Mouse (Mus musculus) embryonic facial prominence, embryonic 11.5 days (tissue): ENCODE results near the gene Bmp7. TPM values are rescaled to one million over a fixed set of nuclear protein-coding genes. Genes with fewer than 3 reads are reported as not detected.
A peak's percentile ranks its signal among the peaks of the same experiment; 100 is the strongest.

Experiments used
- ATAC-seq: fragments of 200-750 bp; cut with Nextera tagmentation; replicated peaks from 2 replicates; pipeline ENCODE4 v1.8.0; 2017; ENCODE audit warnings: low read depth; ENCODE audit not compliant: insufficient number of reproducible peaks, low FRiP score, low TSS enrichment
- DNase-seq: peaks from one replicate; pipeline ENCODE4 v3.0.0-alpha.2; 2015; ENCODE audit warnings: low spot score
- H3K27ac ChIP-seq: fragments of 300-500 bp; sonication (generic); replicated peaks from 2 replicates; pipeline ENCODE4 v1.5.1; 2014; ENCODE audit warnings: mild to moderate bottlenecking, low read depth, low read length, control low read depth
- H3K27me3 ChIP-seq: fragments of 300-500 bp; sonication (generic); 2 replicates; pipeline ENCODE4 v1.6.1; 2014; ENCODE audit warnings: mild to moderate bottlenecking, low read length, moderate library complexity, mixed read lengths; ENCODE audit not compliant: control insufficient read depth, insufficient read depth
- H3K36me3 ChIP-seq: fragments of 300-500 bp; sonication (generic); replicated peaks from 2 replicates; pipeline ENCODE4 v1.6.1; 2014; ENCODE audit warnings: low read depth, mild to moderate bottlenecking, low read length, moderate library complexity, mixed read lengths; ENCODE audit not compliant: control insufficient read depth, insufficient read depth
- H3K4me1 ChIP-seq: fragments of 300-500 bp; sonication (generic); 2 replicates; pipeline ENCODE4 v1.6.1; 2014; ENCODE audit warnings: low read length, mixed read lengths; ENCODE audit not compliant: control insufficient read depth, insufficient read depth
- H3K4me2 ChIP-seq: fragments of 300-500 bp; sonication (generic); 2 replicates; pipeline ENCODE4 v1.6.1; 2014; ENCODE audit warnings: low read depth, mild to moderate bottlenecking, control low read depth, low read length, moderate library complexity
- H3K4me3 ChIP-seq: fragments of 300-500 bp; sonication (generic); 2 replicates; pipeline ENCODE4 v1.5.1; 2014; ENCODE audit warnings: low read depth, low read length, control low read depth
- H3K9ac ChIP-seq: fragments of 300-500 bp; sonication (generic); replicated peaks from 2 replicates; pipeline ENCODE4 v1.6.1; 2014; ENCODE audit warnings: mild to moderate bottlenecking, control low read depth, low read length
- H3K9me3 ChIP-seq: fragments of 300-500 bp; sonication (generic); replicated peaks from 2 replicates; pipeline ENCODE4 v1.6.1; 2016; ENCODE audit warnings: mild to moderate bottlenecking, low read length, inconsistent platforms, mixed read lengths; ENCODE audit not compliant: control insufficient read depth
- WGBS: fragments of 180-500 bp; shearing (Covaris S2); extraction: QIAGEN DNeasy Blood & Tissue Kit; methylation state at CpG from one replicate; pipeline ENCODE4 v1.1.7; 2014; 5-methylcytosine and 5-hydroxymethylcytosine counted together
- polyA plus RNA-seq: library from polyadenylated mRNA; unstranded; fragments of >200 nt; fragmentation: Nextera tagmentation; extraction: Ambion mirVana; gene quantifications from 2 replicates; pipeline ENCODE4 v1.2.1, GENCODE M21; 2014

Bmp7 gene
- polyA plus RNA-seq, 1 experiment from 2014 or later: 26.2 TPM

DNA sequence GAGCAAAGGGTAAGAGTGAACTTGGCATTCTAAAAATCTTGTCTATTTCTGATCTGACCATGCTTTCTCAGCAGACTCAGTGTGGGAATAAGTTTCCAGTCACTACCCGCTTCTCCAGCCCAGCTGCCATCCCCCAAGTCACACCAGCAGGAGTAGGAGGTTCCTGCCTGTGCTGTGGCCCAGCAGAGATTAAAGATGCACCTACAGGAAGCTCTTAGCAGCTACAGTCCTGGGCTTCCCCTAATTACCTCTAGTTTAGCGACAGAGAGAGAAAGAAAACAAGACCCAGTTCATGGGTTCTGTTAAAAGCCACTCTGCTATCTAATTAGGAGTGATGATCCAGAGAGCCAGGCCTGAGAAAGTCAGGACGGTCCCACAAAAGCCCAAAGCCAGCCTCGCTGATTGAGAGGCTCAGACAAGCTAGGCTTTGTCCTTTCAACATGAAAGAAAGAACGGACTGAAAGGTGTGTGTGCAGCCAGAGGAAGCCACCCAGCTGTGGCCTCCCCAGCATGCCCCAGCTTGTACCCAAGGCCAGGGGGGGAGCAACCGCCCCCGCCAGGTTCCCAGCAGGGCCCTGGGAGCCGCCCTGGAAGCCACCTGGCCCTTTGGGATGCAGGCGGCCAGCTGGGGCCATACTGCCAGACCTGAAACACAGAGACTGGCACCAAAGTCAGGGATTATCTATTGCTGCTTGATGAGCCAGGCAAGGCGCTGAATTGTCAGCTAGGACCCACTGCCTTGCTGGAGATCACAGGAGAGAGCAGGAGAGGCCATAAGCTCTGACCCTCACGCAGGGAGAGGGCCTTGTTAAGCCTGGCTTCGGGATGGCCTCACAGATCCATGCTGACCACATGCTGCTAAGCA lies 2.6 kb downstream of the Bmp7 start:
- Histone ChIP-seq H3K27me3 (peaks cover 16% of the 10 kb centered on the region; the same call in 1 of the 2 replicates), H3K4me2 (peak overlapping the region; percentile 99), H3K27ac (0 out of 2 replicates have a peak overlapping the region, but pooled peaks have one; percentile 3), H3K9me3 (no peaks in the 10 kb centered on the region), H3K9ac (peak overlapping the region; percentile 33; the same call in 1 of the 2 replicates), H3K36me3 (no peaks in the 10 kb centered on the region), H3K4me3 (peak overlapping the region; percentile 64), H3K4me1 (peaks cover 26% of the 10 kb centered on the region)
- DNase-seq (no peak), ATAC-seq (no peak)
- WGBS: 6% methylated on average over 12 of the region's 12 CpGs

DNA sequence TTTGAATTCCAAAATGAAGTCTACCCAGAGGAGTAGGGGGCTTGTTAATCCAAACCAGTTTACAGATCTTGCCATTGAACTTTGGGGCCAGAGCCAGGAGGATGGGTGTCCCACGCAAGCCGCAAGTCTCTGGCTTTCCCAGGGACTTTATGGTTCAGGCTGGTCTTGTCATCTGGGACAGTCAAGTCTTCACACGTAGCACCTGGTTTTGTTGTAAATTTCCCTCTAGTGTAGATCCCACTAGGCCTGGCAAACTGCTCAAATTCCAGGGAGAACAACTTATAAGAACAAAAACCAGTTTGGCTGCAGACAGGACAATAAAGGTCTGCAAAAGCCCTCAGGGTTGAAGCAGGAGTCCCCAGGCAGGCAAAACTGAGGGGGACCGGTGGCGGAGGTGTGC lies 3.3 kb downstream of the Bmp7 start:
- Histone ChIP-seq H3K4me1 (peaks cover 26% of the 10 kb centered on the region), H3K4me3 (no peak overlapping the region), H3K9me3 (no peaks in the 10 kb centered on the region), H3K36me3 (no peaks in the 10 kb centered on the region), H3K4me2 (peak overlapping the region; percentile 99), H3K27ac (peak overlapping the region; percentile 11), H3K27me3 (peaks cover 11% of the 10 kb centered on the region; the same call in 1 of the 2 replicates), H3K9ac (no peak overlapping the region)
- no peak for DNase-seq
- 17% methylated on average over 5 of the region's 5 CpGs for WGBS
- ATAC-seq: no peak

DNA sequence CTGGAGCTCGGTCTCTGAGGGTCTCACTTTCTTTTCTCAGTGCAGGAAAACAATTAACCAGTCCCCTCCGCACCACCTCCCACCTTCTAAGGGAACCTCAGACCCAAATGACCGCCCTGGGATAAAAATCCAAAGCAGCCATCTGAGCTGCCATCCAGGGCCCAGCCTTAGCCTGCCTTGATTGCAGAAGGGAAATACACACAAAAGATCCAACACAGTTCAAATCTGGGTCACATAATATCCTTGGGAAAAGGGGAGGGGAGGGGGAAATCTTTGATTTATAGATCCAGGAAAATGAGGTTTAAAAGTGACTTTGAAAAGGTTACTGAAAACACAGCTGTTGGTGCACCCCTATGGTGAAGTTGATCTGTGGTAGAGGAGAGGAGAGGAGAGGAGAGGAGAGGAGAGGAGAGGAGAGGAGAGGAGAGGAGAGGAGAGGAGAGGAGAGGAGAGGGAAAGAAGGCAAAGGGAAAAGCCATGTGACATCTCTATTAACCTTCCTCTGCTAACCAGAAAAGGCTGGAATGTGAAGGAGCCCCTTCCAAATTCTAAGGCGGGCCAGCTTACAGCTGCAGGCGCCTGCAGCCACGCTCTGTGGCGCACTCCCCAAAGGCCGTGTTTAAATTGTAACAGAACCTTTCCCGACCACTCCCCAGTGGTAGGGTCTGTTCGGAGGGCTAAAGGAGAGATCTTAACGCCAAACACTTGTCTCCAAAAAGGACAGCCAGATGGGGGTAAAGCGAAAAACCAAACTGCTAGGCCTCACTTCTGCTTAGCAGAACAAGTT lies 4.2 kb downstream of the Bmp7 start:
- DNase-seq: peak; percentile 67
- H3K36me3 ChIP-seq: no peaks in the 10 kb centered on the region
- peak overlapping the region; percentile 44 for H3K27ac ChIP-seq
- ATAC-seq: no peak
- 2% methylated on average over 12 of the region's 12 CpGs for WGBS
- H3K4me2 ChIP-seq: peak overlapping the region; percentile 99
- H3K27me3 ChIP-seq: peaks cover 9% of the 10 kb centered on the region; the same call in 1 of the 2 replicates
- peak overlapping the region; percentile 29; the same call in 1 of the 2 replicates for H3K9ac ChIP-seq
- no peak overlapping the region; the same call in none of the 2 replicates for H3K4me3 ChIP-seq
- no peaks in the 10 kb centered on the region for H3K9me3 ChIP-seq
- H3K4me1 ChIP-seq: peaks cover 26% of the 10 kb centered on the region

DNA sequence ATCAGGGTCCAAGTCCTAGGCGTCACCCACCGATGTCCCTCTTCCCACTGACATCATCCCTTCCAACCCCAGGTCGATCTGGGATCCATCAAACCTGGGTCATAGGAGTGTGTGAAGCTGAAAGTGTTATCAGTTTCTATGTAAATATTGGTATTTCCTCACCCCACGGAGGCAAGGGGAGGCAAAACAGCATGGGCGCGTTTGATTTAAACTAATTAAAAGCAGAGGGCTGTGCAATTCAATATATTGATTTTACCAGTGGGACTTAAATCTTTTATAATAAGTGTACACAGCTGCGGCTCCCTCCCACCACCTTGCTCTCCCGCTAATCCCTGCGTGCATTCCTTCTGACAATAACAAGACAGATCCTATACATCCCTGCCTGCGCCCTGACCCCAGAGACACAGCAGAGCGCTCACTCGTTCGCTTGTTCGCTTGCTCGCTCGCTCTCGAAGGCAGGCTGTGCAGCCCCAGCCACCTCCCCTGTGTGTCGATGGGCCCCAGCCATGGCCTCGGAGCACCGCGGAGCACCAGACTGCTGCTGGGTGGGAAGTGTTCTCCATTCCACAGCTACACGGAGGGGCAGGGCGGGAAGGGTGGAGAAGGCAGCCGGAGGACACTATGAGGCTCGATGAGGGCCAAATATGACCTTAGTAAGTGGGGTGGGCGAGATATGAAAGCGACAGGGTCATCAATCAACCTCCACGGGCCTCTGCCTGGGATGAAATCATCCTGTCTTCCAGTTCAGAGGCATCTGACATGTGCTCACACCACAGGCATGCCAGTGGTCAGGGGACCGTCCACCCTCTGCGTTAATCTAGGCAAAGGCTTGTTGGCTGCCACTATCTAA lies 5.0 kb downstream of the Bmp7 start:
- no peaks in the 10 kb centered on the region for H3K36me3 ChIP-seq
- DNase-seq (peak; percentile 78), ATAC-seq (no peak; the same call in 1 of the 2 replicates)
- H3K4me3 ChIP-seq: peak overlapping the region; percentile 17
- peak overlapping the region; percentile 49 for H3K4me2 ChIP-seq
- H3K4me1 ChIP-seq: peaks cover 24% of the 10 kb centered on the region
- no peaks in the 10 kb centered on the region for H3K9me3 ChIP-seq
- peak overlapping the region; percentile 29 for H3K9ac ChIP-seq
- peak overlapping the region; percentile 44 for H3K27ac ChIP-seq
- 3% methylated on average over 30 of the region's 30 CpGs for WGBS
- peaks cover 6% of the 10 kb centered on the region; the same call in 1 of the 2 replicates for H3K27me3 ChIP-seq

DNA sequence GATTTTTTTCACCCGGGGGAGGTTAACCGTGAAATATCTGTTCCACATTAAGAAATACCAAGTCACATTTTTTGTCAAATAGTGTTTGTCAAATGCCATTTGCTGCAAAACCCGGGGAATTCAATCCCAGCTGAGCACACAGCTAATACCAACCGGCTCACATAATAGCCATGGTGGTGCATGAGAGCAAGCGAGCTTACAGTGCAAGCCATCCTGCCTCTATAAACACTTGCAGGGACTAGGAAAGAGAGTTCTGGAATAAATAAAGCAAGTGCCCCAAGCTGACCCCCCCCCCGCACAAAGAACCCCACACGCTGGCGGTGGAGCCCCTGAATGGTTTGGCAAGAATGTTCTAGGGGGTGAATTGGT lies 5.7 kb downstream of the Bmp7 start:
- ATAC-seq (peak; percentile 26; the same call in 1 of the 2 replicates), DNase-seq (no peak)
- Histone ChIP-seq H3K27ac (peak overlapping the region; percentile 44), H3K27me3 (peaks cover 6% of the 10 kb centered on the region; the same call in 1 of the 2 replicates), H3K4me3 (no peak overlapping the region; the same call in 1 of the 2 replicates), H3K4me2 (peak overlapping the region; percentile 49), H3K4me1 (peaks cover 29% of the 10 kb centered on the region), H3K9me3 (no peaks in the 10 kb centered on the region), H3K36me3 (no peaks in the 10 kb centered on the region), H3K9ac (peak overlapping the region; percentile 18; the same call in 1 of the 2 replicates)
- 3% methylated on average over 8 of the region's 8 CpGs for WGBS

DNA sequence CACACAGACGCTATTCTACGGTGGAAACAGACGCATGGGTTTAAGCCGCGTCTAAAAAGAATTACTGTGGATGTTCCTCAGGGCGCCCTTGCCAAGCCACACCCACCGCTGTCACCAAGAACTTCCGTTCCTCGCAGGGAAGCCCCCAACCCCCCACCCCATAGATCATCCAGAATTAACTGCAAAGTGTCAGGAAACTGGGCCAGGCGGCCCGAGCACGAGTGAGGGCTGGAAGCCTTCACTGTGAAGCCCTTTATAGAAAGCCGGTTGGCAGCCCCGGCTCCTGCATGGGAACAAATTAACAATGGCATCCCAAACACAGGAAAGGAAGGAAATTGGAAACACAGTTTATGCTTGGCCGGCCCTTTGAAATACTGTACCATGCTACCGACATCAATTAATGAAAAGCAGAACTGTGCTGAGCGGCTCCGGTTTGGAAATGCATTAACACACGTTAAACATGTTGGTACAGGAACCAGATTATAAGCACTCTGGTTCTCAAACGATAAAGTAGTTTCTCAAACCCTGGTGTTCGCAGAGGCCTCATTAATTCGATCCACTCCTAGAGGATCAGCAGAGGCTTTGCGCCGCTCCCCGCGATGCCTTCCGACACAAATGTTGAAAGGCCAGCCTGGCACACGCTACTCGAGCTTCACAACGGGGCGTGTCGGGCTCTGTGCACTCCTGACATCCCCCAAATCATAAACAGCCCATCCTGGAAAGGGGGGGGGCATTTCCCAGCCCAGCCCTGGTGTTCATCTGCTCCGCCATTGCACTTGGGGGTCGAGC lies 6.3 kb downstream of the Bmp7 start:
- H3K4me2 ChIP-seq: peak overlapping the region; percentile 49
- peak; percentile 49 for ATAC-seq
- H3K27me3 ChIP-seq: peaks cover 6% of the 10 kb centered on the region; the same call in 1 of the 2 replicates
- peak; percentile 87 for DNase-seq
- peak overlapping the region; percentile 44; the same call in 1 of the 2 replicates for H3K27ac ChIP-seq
- H3K9me3 ChIP-seq: no peaks in the 10 kb centered on the region
- H3K9ac ChIP-seq: no peak overlapping the region
- H3K4me3 ChIP-seq: no peak overlapping the region
- no peaks in the 10 kb centered on the region for H3K36me3 ChIP-seq
- WGBS: under 1% methylated on average over 34 of the region's 34 CpGs
- H3K4me1 ChIP-seq: peaks cover 29% of the 10 kb centered on the region
